Mouse (Mus musculus): ENCODE data around the gene Eno1.

GRCm38 (mm10) chr4:150220584-150220983 lies 15.9 kb upstream of the Eno1 start:
- TF ChIP-seq CTCF (IDR thresholded peaks at IDR 0.05; ENCODE audit: low read depth, low read length) (no peak), EP300 (IDR thresholded peaks at IDR 0.05; ENCODE audit: insufficient read depth, low read depth, low read length) (peak; percentile 53; the same call in 1 of the 2 replicates), POLR2A (IDR thresholded peaks at IDR 0.05; ENCODE audit: insufficient read depth, low read length) (peak; percentile 25)
